Mouse (Mus musculus) intestine, embryonic 14.5 days (tissue): ENCODE results near the gene Traf3. TPM values are rescaled to one million over a fixed set of nuclear protein-coding genes. Genes with fewer than 3 reads are reported as not detected.
A peak's percentile ranks its signal among the peaks of the same experiment; 100 is the strongest.

Source experiments
- ATAC-seq: fragments of 200-750 bp; cut with Nextera tagmentation; replicated peaks from 2 replicates; pipeline ENCODE4 v1.8.0; 2017; ENCODE audit warnings: low read depth, moderate number of reproducible peaks, moderate TSS enrichment, moderate library complexity; ENCODE audit not compliant: low FRiP score, low TSS enrichment
- DNase-seq: peaks from one replicate; pipeline ENCODE4 v3.0.0-alpha.2; 2018; ENCODE audit warnings: low spot score
- H3K27ac ChIP-seq: fragments of 300-500 bp; sonication (generic); 2 replicates; pipeline ENCODE4 v1.5.1; 2014; ENCODE audit warnings: low read depth, mild to moderate bottlenecking, control low read depth
- H3K27me3 ChIP-seq: fragments of 300-500 bp; sonication (generic); replicated peaks from 2 replicates; pipeline ENCODE4 v1.6.1; 2014; ENCODE audit warnings: low read length, control low read depth; ENCODE audit not compliant: control insufficient read depth, insufficient read depth
- H3K36me3 ChIP-seq: fragments of 300-500 bp; sonication (generic); 2 replicates; pipeline ENCODE4 v1.6.1; 2014; ENCODE audit warnings: low read length, control low read depth; ENCODE audit not compliant: control insufficient read depth, insufficient read depth
- H3K4me1 ChIP-seq: fragments of 300-500 bp; sonication (generic); replicated peaks from 2 replicates; pipeline ENCODE4 v1.6.1; 2014; ENCODE audit warnings: low read length, control low read depth, mixed read lengths; ENCODE audit not compliant: control insufficient read depth, insufficient read depth
- H3K4me2 ChIP-seq: fragments of 300-500 bp; sonication (generic); 2 replicates; pipeline ENCODE4 v1.6.1; 2014; ENCODE audit warnings: low read length
- H3K4me3 ChIP-seq: fragments of 300-500 bp; sonication (generic); 2 replicates; pipeline ENCODE4 v1.5.1; 2014; ENCODE audit warnings: low read depth, low read length, control low read depth, mixed read lengths
- H3K9ac ChIP-seq: fragments of 300-500 bp; sonication (generic); 2 replicates; pipeline ENCODE4 v1.6.1; 2014; ENCODE audit warnings: mild to moderate bottlenecking, low read length
- H3K9me3 ChIP-seq: fragments of 300-500 bp; sonication (generic); 2 replicates; pipeline ENCODE4 v1.6.1; 2016; ENCODE audit warnings: low read length, control low read depth; ENCODE audit not compliant: control insufficient read depth
- WGBS: fragments of 180-500 bp; shearing (Covaris S2); extraction: QIAGEN DNeasy Blood & Tissue Kit; methylation state at CpG from one replicate; pipeline ENCODE4 v1.1.7; 2014; 5-methylcytosine and 5-hydroxymethylcytosine counted together
- polyA plus RNA-seq: library from polyadenylated mRNA; unstranded; fragments of >200 nt; fragmentation: Nextera tagmentation; extraction: Ambion mirVana; gene quantifications from 2 replicates; pipeline ENCODE4 v1.2.1, GENCODE M21; 2014

Gene Traf3
- polyA plus RNA-seq, 1 experiment from 2014 or later = 9.1 TPM

DNA sequence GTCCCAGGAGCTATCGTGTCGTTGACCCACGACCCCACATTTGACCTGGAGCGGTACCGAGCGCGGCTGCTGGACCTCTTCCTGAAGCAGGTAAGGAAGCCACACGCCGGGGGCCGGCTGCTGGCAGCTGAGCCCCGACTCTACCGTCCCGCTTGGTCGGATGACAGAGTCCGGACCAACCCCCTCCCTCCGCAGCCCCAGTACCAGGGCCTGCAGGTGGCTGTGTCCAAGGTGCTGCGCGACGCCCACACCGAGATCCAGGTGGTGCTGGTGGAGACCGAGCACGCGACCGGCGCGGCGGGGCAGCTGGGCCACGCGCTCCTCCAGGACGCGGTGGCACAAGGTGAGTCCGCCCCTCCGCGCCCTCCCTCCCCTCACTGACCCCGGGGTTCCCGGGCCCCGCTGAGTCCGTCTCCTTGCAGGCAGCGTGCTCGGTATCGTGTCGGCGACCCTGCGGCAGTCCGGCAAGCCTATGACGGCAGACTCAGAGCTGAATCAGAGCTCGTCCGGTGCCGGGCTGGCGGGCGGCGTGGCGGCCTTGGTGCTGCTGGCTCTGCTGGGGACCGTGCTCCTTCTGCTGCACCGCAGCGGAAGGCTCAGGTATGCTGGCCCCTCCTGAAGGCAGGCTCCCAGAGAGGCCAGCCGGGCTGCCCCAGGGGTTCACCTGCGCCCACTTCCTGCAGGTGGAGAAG, 109.1 kb downstream of the Traf3 start:
- DNase-seq = peak; percentile 76
- peaks cover 72% of the 10 kb centered on the region for H3K27me3 ChIP-seq
- H3K4me3 ChIP-seq = peak overlapping the region; percentile 41
- peak; percentile 30; the same call in 1 of the 2 replicates for ATAC-seq
- no peak overlapping the region; the same call in 1 of the 2 replicates for H3K9ac ChIP-seq
- H3K27ac ChIP-seq = no peak overlapping the region
- 2% methylated on average over 58 of the region's 58 CpGs for WGBS
- 0 out of 2 replicates have a peak, but pooled peaks cover 6% of the 10 kb centered on the region for H3K9me3 ChIP-seq
- peaks cover 21% of the 10 kb centered on the region for H3K4me1 ChIP-seq
- peak overlapping the region; percentile 75 for H3K4me2 ChIP-seq
- H3K36me3 ChIP-seq = no peaks in the 10 kb centered on the region

DNA sequence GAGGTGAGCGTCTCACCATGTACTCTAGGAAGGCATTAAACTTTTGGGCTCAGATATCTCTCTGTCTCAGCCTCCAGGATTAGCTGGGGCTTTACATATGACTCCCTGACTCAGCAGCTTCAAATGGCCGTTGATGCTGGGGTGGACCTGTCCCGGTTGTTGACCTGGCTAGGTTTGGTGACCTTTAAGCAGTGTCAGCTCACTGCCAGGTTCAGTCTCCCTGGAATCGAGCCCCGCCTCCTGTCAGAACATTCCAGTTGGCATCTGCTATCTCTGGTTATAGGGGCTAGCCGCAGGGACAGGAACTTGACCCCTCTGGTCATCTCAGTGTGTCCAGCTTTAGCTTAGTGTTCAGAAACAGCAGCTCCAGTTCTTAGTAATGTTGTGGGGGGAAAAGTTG, 110.2 kb downstream of the Traf3 start:
- Histone ChIP-seq H3K27ac (no peak overlapping the region), H3K9me3 (0 out of 2 replicates have a peak, but pooled peaks cover 6% of the 10 kb centered on the region), H3K9ac (no peak overlapping the region), H3K4me3 (no peak overlapping the region), H3K36me3 (no peaks in the 10 kb centered on the region), H3K4me2 (no peak overlapping the region), H3K4me1 (peaks cover 17% of the 10 kb centered on the region), H3K27me3 (peaks cover 61% of the 10 kb centered on the region)
- ATAC-seq = no peak
- no peak for DNase-seq
- WGBS = 49% methylated on average over 6 of the region's 6 CpGs

DNA sequence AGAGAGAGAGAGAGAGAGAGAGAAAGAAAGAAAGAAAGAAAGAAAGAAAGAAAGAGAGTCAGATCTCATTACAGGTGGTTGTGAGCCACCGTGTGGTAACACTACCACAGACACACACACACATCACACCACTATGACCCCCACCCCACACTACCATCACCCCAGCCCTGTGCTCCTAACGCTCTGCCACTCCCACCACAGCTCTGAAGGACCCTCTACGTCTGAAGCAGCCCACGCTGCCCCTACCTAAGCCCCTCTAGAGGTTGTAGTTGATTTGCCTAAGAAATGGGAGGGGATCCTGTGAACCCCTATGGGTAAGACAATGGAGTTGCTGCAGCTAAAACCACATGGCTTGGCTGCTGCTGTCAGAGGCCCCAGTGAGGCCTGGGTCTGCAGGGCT, 117.4 kb downstream of the Traf3 start:
- 0 out of 2 replicates have a peak, but pooled peaks cover 3% of the 10 kb centered on the region for H3K9me3 ChIP-seq
- 73% methylated on average over 4 of the region's 4 CpGs for WGBS
- H3K27me3 ChIP-seq = no peaks in the 10 kb centered on the region
- H3K4me3 ChIP-seq = no peak overlapping the region
- no peaks in the 10 kb centered on the region for H3K36me3 ChIP-seq
- no peak overlapping the region for H3K27ac ChIP-seq
- peaks cover 3% of the 10 kb centered on the region; the same call in 1 of the 2 replicates for H3K4me1 ChIP-seq
- DNase-seq (no peak), ATAC-seq (no peak)
- no peak overlapping the region for H3K9ac ChIP-seq
- no peak overlapping the region for H3K4me2 ChIP-seq

DNA sequence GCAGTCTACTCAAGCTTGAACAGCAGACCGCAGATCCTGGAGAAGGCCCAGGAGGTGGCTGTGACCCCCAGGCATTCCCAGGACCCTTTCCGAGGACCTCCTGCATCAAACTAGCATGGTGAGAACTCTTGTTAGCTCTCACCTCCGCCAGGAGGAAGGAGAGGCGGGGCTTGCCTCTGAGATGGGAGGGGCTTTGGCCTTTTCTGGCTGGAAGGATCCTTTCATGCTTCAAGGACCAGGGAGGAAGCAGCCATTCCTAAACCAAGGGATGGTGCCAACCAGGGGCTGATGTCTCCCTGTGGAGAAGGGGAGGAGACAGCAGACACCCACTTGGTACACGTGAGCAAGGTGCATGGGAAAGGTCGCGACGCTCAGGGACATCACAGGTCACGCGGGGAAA, 118.4 kb downstream of the Traf3 start:
- WGBS = 16% methylated on average over 10 of the region's 10 CpGs
- DNase-seq = no peak
- peak overlapping the region; percentile 36 for H3K4me2 ChIP-seq
- 0 out of 2 replicates have a peak overlapping the region, but pooled peaks have one; percentile 4 for H3K4me3 ChIP-seq
- H3K9me3 ChIP-seq = no peaks in the 10 kb centered on the region
- no peaks in the 10 kb centered on the region for H3K27me3 ChIP-seq
- H3K27ac ChIP-seq = no peak overlapping the region
- H3K4me1 ChIP-seq = peaks cover 3% of the 10 kb centered on the region; the same call in 1 of the 2 replicates
- H3K36me3 ChIP-seq = no peaks in the 10 kb centered on the region
- ATAC-seq = no peak
- no peak overlapping the region for H3K9ac ChIP-seq

DNA sequence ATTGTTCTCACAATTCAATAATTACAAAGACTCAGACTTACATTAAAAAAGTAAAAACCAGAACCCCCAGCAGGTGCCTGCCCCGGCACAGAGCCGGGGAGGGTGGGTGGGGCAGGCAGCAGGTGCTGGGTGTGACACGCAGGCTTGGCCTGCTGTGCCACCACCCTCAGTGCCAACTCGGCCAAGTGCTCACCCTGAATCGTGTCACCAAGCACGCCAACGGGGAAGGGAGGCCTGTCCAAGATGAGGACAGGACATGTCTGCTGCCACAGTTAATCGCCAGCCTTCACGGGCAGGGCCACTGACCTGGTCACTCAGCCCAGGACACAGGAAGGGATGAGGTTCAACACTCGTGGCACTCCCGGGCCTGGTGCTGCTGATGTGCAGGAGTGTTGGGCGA, 126.9 kb downstream of the Traf3 start:
- Histone ChIP-seq H3K4me1 (no peaks in the 10 kb centered on the region), H3K9me3 (no peaks in the 10 kb centered on the region), H3K36me3 (peaks cover 77% of the 10 kb centered on the region), H3K27me3 (no peaks in the 10 kb centered on the region), H3K27ac (no peak overlapping the region), H3K9ac (no peak overlapping the region), H3K4me3 (no peak overlapping the region), H3K4me2 (no peak overlapping the region)
- DNase-seq = no peak
- no peak for ATAC-seq
- 92% methylated on average over 12 of the region's 12 CpGs for WGBS

DNA sequence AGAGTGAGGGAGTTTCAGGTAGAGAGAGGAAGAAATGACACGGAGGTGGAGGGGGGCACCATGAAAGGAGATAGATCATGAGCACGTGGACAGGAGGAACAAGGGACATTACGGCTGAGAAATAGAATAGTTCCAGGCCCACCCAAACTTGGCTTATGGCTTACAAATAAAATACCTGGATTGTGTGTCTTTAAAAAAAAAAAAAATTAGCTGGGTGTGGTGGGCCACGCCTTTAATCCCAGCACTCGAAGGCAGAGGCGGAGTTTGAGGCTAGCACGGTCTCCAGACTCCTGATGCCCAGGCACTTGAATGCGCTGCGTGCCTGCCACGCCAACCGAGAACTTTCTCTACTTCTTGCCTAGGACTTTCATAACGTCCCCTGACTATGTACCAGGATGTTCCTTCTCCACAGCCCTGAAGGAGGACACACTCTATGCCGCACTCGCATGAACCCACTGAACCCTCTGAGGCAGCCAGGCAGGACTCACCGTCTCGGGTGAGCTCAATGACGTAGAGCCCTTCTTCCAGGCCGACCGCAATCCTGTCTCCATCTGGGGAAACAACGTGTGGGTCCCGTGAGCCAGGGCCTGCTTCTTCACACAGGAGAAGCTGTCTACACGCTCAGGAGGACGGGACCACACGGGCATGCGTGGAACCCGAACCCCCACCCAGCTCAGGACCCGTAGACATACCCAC, 135.3 kb downstream of the Traf3 start:
- Histone ChIP-seq H3K27me3 (no peaks in the 10 kb centered on the region), H3K4me1 (no peaks in the 10 kb centered on the region), H3K36me3 (peaks cover 95% of the 10 kb centered on the region), H3K9me3 (no peaks in the 10 kb centered on the region), H3K27ac (no peak overlapping the region), H3K9ac (no peak overlapping the region), H3K4me2 (no peak overlapping the region), H3K4me3 (no peak overlapping the region)
- ATAC-seq (no peak), DNase-seq (no peak)
- 95% methylated on average over 27 of the region's 27 CpGs for WGBS

DNA sequence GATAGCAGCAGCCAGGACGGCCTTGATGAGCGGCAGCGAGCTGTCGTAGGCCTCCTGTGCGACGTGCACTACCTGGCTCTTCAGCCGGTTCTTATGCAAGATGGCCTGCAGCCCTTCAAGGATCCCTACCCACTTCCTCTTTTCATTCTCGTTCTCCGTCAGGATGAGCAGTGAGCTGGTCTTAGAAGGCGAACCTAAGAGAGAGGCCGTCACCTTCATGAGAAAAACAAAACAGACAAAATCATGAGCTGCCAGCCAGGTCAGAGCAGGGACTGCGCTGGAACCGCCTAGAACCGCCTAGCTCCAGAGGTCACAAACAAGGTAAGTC, 135.8 kb downstream of the Traf3 start:
- Histone ChIP-seq H3K27me3 (no peaks in the 10 kb centered on the region), H3K36me3 (peaks cover 95% of the 10 kb centered on the region), H3K4me2 (no peak overlapping the region), H3K4me1 (no peaks in the 10 kb centered on the region), H3K27ac (no peak overlapping the region), H3K4me3 (no peak overlapping the region), H3K9me3 (no peaks in the 10 kb centered on the region), H3K9ac (no peak overlapping the region)
- ATAC-seq (no peak), DNase-seq (no peak)
- whole genome bisulfite sequencing = 93% methylated on average over 14 of the region's 14 CpGs

DNA sequence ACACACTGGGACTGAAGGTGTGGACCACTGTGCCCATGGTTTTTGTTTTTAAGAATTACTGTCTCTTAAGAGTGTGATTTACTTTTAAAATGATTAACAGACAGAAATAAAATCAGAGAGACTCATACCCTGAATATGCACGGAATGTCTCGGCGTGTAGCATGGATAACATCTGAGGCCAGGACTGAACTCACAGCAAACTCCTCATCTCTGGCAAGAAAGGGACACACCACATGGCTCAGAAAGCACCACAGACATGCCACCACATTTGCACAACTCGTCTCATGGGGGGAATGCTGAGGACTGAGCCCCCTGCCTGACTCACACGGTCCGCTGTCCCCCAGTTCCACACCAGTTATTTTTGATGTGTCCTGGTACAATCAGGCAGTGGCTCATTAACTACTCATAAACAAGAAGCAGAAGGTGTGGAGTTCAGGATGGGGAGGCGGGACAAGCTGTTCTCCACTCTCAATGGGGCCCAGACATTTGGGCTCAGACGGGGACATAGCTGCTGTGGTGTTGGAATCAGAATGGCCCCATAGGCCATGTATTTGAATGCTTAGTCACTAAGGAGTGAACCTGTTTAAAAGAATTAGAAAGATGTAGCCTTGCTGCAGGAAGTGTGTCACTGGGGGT, 137.7 kb downstream of the Traf3 start:
- H3K27ac ChIP-seq = no peak overlapping the region
- no peaks in the 10 kb centered on the region for H3K4me1 ChIP-seq
- no peak overlapping the region for H3K4me3 ChIP-seq
- WGBS = 89% methylated on average over 8 of the region's 8 CpGs
- ATAC-seq (no peak), DNase-seq (no peak)
- peaks cover 93% of the 10 kb centered on the region for H3K36me3 ChIP-seq
- no peak overlapping the region for H3K4me2 ChIP-seq
- no peaks in the 10 kb centered on the region for H3K27me3 ChIP-seq
- no peaks in the 10 kb centered on the region for H3K9me3 ChIP-seq
- no peak overlapping the region for H3K9ac ChIP-seq
